Mouse (Mus musculus): ENCODE data around the gene Prdm15. TPM values are rescaled to one million over a fixed set of nuclear protein-coding genes. Genes with fewer than 3 reads are reported as not detected.

Prdm15 gene
- total RNA-seq (2015; ENCODE audit: low replicate concordance) (1.8 and 2.9 TPM in 2 replicates), total RNA-seq (2017; ENCODE audit: low replicate concordance) (0.90 and 2.5 TPM in 2 replicates)

DNA sequence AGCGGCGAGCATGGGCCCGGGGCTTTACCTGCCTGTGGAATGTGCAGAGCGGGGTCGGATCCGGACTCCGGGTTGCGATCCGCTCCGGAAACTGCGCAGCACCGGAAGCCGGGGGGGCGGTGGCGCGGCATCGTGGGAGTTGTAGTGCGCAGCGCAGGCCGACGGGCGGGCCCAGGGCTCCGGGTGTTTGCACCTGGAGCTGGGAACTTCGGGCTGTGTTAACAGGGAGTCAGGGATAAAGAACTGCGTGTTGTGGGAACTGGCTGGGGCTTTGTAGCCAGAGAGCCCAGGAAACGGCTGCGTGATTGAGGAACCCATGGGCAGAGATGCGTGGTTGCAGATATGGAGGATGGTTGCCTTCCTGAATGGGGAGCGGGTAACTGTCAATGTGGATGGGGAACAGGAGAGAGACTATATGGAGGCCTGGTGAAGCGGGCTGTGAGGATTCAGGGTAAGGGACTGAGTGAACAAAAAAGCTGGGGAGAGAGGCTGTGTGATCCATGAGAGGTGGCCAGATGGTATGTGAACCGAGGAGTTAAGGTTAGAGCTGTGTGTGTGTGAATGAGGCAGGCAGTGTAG is at the start of gene Prdm15:
Gene Prdm15, minus strand, starts transcription at position 110 of the 579 bp plus-strand sequence.
- peak; percentile 76 for ATAC-seq (replicated peaks; ENCODE audit: low FRiP score, poor library complexity, severe bottlenecking)

DNA sequence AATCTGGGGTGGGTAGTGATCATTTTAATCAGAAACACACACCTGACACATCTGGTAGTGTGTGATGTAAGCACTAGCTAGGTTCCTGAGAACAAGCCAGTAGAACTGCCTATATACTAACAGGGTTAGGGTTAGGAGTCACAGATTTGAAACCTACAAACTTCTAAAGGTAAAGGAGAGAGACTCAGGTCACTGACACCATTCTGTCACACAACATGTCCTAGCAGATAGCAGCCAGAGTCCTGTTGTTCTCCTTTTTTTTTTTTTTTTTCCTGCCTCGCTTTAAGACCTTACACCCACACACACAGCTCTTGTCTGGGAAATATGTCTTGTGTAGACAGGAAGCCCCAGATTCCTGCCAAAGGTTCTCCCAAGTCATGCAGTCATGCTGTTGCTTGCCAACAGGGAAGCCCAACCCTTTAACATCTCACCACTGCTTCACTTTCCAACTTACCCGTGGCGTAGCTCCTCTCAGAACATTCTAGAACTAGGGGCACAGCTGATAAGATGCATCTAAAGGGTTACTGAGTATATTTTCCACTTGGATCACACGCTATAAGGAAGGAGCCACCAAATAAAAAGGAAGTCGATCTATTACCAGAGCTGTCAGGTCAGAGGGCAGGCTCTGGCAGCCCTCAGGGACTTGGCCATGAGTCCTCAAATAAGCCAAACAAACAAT is 45.8 kb upstream of the Prdm15 start:
- no peak for ATAC-seq (replicated peaks; ENCODE audit: low FRiP score, poor library complexity, severe bottlenecking)

DNA sequence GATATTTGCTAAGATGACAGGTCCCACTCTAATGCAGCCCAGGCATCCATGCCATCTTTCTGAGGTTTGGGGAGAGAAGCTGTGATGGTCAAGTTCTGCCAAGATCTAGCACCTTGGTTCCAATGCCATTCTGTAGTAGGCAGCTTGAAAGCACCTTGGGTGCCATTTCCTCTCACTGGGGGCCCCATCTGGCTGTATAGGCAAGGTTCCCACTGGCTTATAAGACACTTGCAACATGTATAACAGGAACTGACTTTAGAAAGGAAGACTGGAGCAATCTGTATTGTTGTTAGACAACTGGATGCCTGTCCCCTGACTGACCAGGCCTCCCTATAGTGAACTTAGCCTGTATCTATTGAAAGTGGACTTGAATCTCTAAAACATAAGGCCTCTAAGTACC is 36.1 kb upstream of the Prdm15 start:
- ATAC-seq (replicated peaks; ENCODE audit: low FRiP score, poor library complexity, severe bottlenecking), result no peak

DNA sequence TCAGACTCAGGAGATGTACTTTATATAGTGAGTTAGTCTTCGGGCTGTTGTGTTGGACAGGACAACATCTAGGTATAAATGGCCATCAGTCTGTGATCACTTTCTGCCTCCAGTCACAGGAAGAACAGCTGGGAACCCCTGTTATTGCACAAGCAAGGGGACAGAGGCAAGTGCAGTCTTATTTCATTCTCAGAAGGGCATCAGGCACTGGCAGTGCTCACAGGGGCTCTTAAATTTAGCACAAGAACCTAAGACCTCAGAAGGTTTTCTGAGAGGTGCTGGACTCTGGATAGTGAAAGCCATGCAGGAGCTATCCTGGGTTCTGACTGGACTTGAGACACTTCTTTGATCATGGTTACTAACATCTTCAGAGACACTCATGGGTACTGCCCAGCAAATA is 32.0 kb upstream of the Prdm15 start:
- no peak for ATAC-seq (replicated peaks; ENCODE audit: low FRiP score, poor library complexity, severe bottlenecking)

DNA sequence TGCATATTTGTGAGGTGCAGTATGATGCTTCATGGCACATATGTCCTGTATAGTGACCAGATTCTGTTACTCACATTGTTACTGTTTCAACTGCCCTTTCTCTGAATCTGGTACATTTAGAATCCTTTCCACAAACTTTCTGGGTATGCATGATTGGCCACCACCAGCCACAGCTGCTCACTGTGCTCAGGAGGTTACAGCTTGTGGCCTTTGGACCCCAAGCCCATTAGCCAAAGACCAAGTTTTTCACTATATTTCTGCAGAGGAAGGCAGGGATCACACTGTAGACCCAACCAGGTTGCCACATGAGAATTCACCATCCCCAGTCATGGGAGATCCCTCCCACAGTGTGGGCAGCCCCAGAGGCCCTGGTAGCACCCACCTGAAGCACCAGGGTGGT is 31.2 kb upstream of the Prdm15 start:
- ATAC-seq (replicated peaks; ENCODE audit: low FRiP score, poor library complexity, severe bottlenecking), result no peak

DNA sequence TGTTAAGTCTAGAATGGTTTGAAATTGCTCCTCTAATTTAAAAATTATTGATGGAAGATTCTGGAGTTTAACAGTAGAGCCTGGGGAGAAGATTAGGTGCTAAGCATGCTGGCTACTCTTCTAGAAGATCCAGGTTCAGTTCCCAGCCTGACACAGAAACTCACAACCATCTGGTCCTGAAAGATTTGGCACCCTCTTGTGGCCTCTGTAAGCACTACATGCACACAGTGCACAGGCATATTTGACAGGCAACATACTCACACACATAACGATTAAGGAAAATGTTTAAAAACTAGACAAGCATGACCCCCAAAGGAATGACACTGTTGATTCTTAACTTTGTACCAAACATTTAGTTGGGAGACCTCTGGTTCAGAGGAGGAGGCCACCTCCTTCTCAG is 27.5 kb upstream of the Prdm15 start:
- peak; percentile 79 for ATAC-seq (replicated peaks; ENCODE audit: low FRiP score, poor library complexity, severe bottlenecking)

DNA sequence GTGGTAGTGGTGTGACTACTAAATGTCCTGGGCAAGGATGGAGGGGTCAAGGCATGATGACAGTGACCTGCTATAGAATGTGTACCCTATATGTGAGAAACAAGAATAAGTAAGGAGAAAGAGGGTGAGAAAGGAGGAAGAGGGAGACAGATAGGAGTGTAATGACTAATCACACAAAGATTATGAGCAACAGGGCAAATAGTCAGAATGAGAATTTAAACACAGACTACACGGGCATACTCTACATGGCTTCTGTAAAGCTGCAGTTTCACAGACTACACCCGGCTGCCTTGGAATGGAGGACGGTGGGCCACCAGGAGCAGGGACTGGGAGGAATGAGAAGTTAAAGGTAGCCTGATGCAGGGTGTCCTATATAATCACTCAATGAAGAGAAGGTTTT is 25.9 kb upstream of the Prdm15 start:
- no peak for ATAC-seq (replicated peaks; ENCODE audit: low FRiP score, poor library complexity, severe bottlenecking)

DNA sequence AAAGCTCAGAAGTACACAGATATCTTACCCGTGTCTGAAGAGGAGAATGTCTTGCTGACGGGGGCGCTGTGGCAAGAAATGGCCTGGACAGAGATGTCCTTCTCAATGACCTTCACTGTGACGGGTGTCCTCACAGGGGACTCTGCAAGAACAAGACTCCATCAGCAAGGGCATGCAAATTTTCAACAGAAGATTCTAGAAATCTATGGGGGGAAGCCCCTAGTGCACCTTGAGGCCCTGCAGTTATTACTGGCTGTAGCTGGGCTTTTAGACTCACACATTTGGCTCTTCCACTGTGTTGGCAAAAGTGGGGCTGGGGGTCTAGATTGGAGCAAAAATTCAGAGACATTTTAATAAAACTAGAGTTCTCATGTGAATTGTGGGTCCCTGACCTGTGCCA is 23.5 kb upstream of the Prdm15 start:
- ATAC-seq (replicated peaks; ENCODE audit: low FRiP score, poor library complexity, severe bottlenecking), result no peak

DNA sequence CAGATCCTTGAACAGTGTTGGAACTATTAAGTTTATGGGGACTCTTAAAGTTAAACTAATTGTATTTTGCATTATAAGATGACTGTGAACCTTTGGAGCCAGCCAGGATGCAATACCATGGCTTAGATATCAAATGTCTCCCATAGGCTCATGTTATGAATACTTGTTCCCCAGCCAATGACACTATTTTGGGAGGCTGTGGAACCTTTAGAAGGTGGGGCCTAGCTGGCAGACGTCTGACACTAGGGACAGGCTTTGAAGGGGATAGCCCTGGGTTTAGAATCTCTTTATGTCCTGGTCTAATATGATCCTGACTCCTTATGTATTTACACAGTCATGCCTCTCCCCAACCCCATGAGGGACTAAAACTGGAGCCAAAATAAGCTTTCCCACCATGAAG is 22.7 kb upstream of the Prdm15 start:
- no peak for ATAC-seq (replicated peaks; ENCODE audit: low FRiP score, poor library complexity, severe bottlenecking)

DNA sequence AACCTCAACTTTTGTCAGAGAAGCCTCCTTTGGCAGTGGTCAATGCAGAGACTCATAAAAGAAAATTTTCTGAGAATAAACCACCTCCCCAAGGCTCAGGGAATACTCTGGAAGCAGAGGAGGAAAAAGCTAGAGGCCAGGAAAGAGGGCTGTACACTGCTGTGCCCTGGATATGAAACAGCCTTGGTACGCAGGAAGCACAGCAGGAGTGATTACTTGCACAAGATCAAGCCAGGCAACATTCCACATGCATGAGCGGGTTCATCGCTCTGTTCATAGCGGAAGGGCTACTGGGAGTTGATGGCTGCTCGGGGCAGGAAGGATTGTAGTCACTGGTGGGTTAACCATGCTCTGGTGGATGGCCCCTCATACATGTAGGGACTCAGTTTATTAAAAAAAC is 21.0 kb upstream of the Prdm15 start:
- no peak for ATAC-seq (replicated peaks; ENCODE audit: low FRiP score, poor library complexity, severe bottlenecking)

DNA sequence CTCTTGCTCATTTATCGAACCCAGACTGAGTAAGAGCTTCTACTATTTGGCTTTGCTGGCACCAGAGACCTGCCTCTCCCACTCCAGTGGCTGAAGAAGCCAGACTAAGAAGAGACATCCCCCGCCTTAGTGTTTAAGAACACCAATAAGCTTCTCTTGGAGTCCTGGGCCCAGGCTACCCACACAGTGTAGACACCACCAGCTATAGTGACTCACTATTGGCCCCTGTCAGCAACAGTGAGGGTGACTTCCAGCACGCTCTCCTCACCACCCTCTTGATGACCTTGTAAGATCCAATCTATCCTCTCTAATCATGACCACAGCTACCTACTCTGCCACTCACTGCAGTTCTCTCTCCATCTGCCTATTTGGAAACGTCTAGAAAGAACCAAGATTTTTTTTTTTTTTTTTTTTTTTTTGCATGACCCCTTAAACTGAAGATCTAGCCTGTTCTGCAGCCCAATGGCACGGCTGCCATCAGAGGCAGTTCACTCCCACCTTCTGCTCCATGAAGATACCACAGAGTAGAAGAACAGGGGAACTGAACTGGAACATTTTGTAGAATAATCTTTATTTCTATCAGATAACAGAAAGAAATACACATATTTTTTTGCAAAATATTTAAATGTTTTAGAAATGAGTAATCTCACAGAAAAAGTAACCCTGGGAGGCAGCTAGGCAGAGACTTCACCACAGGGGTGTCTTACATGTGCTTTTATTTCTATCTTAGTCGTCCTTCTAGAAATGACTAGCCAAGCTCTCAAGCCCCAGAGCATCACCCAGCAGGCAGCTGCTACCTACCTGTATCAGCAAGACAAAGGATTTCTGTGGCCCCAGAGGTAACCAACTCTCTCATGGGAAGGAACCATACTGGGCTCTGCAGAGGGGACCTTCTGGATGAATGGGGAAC is 17.8 kb upstream of the Prdm15 start:
- ATAC-seq (replicated peaks; ENCODE audit: low FRiP score, poor library complexity, severe bottlenecking), result no peak

DNA sequence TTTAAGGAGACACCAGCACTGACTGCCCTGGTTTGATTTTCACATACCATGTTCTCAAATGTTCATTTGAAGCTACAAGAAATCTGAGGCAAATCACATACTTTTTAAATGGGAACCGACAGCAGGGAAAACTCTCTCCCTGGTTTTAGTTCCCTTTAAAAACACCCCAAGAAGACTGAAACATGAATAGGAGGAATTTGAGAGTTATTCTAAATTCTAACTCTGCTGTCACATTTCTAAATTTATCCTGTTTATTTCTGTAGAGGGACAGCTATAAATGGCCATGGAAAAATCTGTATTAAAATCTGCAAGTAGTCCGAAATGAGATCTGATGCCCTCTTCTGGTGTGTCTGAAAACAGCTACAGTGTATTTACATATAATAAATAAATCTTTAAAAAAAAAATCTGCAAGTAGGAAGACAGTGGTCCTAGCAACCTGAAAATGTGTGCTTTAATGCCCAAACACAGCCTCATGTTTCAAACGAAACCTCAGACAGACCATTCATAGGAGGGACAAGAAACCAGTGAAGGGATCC is 12.3 kb upstream of the Prdm15 start:
- ATAC-seq (replicated peaks; ENCODE audit: low FRiP score, poor library complexity, severe bottlenecking), result no peak

DNA sequence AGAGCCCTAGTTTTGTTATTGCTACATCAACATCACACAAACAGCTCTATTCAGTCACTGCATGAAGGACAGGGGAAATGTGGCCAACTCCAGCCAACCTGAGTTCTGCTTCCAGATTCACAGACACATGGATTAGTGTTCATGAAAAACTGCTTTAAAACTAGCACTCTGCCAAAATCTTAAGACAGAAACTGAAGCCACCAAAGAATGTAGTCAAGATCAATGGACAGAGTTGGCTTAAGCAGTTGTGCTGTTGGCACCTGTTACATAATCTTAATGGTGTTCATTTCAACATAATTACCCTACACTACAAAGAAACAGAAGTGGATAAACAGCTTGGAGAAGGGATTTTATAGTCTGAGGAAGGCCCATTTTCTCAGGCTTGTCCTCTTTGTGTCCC is 4.4 kb upstream of the Prdm15 start:
- ATAC-seq (replicated peaks; ENCODE audit: low FRiP score, poor library complexity, severe bottlenecking), result no peak

DNA sequence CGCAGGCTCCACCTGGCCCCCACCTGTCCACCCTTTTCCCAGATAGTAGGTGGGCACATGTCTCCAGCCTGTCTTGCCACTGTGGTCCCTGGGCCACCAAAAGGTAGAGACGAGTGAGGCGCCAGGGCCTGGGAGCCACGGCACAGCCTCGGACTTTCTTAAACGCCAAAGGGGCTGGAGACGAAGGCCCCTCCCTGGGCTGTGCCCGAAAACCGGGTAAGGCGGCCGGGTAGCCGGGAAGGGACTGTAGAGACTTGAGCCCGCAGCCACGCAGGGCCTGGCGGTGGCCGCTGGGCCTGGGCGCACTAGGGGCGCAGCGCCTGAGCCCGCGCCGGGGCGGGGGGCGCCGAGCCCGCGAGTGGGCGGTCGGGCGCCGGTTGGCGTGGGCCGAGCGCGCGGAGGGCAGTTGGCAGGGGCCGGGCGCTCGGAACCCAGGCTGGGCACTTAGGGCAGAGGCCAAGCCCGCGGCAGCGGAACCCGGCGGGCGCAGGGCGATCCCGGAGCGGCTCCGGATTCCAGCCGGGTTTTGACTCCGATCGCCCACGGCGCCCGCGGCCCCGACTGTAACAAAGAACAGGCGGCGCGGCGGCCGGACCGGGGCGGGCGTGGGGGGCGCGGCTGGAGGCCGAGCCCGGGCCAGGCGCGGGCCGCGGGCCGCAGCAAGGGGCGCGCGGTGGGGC is 449 bp downstream of the Prdm15 start:
- ATAC-seq (replicated peaks; ENCODE audit: low FRiP score, poor library complexity, severe bottlenecking), result peak; percentile 61

DNA sequence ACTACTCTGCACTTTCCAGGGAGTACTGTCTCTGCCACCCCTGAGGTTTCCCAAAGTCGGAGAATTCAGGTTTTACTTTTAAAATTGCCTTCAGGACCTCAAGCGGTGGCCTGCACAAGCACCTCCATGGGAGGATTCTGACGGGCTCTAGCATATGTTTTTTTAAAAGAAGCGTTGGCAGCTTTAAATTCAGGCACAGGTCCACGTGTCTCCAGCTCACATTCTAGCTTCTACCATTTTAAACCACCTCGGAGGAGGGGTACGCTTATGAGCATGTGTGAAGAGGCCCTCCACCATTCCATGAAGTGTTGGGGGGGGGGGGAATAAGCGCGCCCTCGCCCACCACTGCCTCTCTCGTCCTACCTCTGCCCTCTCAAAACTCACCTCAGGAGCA is 986 bp downstream of the Prdm15 start:
- no peak for ATAC-seq (replicated peaks; ENCODE audit: low FRiP score, poor library complexity, severe bottlenecking)

DNA sequence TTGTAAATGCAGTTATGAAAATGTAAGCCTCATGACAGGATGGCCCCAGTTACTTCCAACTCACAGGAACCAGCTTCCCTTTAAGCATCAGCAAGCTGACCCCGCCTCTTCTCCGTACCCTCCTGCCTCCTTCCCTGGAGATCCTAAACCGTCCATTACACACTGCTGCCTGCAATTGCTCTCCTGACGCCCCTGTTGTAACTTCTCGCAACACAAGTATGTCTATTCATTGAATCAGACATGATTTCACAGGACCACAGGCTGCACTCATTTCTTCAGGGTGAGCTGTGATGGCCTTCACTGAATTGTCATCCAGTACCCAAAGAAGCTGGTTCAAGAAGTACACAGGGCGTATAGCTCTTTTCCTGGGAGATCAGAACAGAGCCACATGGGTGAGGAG is 2.8 kb downstream of the Prdm15 start:
- ATAC-seq (replicated peaks; ENCODE audit: low FRiP score, poor library complexity, severe bottlenecking), result no peak

DNA sequence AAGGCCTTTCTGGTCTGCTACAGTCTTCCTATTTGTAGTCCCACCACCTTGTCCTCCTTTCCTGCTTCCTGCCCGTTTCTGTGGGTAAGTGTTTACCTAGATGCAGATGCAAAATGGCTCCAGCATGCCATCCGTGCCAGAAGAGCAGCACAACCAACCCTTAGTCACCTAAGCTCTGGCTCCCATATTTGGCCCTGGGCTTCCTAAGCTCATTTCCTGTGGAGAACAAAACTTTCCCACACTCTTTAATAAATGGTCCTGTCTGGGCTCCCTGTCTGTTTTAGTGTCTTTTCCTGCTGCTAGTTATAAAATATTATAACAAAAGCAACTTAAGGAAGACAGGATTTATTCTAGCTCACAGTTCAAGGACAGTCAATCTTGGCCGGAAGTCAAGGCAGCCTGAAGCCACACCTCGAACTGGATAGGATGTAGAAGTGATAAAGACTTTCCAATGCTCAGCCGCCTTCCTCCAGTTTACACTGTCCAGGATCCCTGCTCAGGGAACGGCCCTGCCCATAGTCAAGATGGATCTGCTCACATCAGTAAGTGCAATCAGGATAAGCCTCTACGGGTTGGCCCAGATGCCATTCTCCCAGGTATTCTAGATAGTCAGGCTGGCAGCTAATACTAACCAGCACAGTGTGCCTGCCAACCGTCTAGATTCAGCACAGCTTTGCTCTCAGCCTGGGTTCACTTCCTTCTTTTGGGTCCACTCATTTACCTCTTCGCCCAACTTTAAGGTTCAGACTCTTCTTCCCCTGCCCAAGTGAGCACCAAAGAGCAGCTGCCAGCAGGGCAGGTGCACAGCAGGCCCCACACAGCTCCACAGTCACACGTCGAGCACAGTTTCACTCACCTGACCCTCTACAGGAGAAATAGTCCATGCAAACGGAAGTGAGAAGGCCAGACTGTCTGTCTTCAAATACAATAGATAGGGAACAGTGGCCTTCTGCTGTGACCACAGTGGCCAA is 6.4 kb downstream of the Prdm15 start:
- ATAC-seq (replicated peaks; ENCODE audit: low FRiP score, poor library complexity, severe bottlenecking), result no peak

DNA sequence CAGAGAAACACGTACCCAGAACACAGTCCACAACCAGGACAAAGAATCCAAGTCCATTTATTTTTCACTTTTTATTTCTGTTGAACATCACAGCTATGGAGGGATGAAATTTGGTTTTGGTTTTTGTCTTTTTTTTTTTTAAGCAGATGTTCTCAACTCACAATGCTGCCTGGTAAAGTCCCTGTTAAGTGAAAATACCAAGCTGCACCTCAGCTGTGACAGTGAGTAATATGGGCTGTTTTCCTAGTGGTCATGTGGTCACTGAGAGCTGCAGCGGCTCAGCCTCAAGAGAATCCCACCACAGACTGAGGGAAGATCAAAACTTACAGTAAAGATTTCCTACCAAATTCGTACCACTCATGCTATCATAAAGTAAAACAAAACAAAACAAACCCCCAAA is 19.5 kb downstream of the Prdm15 start:
- ATAC-seq (replicated peaks; ENCODE audit: low FRiP score, poor library complexity, severe bottlenecking), result no peak

DNA sequence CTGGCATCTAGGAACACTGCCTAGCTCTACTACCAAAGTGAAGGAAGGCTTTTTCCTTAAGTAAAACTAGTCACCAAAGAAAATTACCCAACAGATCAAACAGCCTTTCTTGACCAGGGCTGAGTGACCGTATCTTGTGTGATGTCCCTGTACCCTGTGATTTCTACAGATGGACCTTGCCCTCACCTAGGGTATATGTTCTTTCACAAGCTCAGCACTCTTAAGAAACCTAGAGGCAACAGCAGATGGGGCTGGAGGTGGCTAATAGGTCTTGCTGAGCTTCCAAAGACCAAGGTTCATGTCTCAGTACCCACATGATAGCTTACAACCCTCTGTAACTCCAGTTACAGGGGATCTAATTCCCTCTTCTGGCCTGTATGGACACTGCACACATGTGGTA is 23.4 kb downstream of the Prdm15 start:
- ATAC-seq (replicated peaks; ENCODE audit: low FRiP score, poor library complexity, severe bottlenecking), result no peak
